Mouse (Mus musculus) naive thymus-derived CD4-positive, alpha-beta T cell, adult 2 months (primary cell): ENCODE measurements around the gene Inpp5b.

Experiments
- DNase-seq: peaks from one replicate; pipeline ENCODE4 v3.0.0-alpha.2; 2011; ENCODE audit warnings: low read depth

Inpp5b gene

DNA sequence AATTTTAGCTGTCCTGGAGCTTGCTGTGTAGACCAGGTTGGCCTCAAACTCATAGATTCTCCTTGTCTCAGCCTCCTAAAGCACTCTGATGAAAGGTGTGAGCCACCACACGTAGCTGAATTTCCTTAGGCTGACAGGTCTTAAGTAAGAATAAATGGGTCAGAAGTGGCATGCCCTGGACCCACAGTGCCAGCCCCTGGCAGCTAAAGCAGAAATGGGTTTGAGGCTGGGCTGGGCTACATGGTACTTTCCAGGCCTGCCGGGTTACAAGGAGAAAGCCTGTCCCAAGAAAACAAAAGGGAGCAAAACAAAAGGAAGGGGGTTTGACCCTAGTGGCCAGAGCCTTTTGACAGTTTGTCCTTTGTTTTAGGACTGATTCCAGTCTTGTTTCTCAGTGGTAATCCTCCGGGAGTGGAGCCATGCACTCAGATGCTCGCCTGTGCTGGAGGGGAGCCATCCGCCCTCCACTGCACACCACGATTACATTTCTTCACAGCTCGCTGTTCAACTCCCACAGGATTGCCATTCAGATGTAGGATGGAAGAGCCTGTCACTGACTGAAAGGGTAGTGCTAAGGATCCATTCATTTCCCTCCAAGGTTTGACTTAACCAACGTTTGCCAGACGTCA, 69.8 kb downstream of the Inpp5b start:
- DNase-seq: no peak

DNA sequence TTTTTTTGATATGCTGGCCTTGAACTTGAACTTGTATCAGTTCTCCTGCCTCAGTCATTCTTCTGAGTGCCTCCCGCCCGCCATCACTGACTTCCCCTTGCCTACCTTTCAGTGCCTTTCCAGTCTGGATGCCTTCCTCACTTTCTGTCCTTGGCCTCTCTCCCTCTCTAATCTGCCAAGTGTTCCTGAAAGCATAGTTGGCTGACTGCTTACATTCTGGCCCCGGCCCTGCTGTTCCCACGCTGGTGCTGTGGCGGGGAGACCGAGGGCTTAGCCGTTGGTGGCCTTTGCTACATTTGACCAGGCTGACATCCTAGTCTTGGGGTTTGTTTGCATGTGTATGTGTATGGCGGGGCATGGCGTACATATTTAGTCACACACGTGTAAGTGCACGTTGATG, 74.3 kb downstream of the Inpp5b start:
- no peak for DNase-seq

DNA sequence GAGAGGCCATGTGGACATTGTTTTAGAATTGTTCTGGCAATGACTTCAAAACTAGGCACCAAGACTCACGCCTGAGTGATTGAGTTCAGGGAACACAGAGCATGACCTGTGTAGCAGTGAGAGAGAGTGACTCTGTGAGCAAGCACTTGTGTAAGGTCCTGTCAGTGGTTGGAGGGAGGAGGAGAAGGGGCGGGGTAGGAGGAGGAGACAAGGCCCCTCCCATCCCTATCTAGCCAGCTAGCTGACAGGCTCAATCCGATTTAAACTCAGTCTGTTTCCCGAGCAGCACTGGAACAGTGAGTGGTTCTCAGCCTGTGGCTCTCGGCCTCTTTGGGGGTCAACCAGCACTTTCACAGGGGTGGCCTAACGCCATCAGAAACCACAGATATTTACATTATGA, 76.2 kb downstream of the Inpp5b start:
- DNase-seq: no peak

DNA sequence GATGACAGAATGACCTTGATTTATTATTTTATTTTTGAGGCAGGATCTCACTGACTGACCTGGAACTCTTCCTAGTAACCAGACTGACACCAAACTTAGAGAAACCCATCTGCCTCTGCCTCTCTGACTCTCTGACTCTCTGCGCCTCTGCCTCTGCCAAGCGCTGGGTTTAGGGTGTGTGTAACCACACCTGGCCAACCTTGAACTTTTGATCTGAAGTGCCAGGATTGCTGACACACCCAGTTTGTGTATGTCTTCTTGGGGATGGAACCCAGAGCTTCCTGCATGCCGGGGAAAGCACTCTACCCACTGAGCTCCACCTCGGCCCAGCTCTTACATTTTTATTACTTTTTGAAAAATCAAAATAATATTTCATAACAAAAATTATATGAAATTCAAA, 77.2 kb downstream of the Inpp5b start:
- no peak for DNase-seq

DNA sequence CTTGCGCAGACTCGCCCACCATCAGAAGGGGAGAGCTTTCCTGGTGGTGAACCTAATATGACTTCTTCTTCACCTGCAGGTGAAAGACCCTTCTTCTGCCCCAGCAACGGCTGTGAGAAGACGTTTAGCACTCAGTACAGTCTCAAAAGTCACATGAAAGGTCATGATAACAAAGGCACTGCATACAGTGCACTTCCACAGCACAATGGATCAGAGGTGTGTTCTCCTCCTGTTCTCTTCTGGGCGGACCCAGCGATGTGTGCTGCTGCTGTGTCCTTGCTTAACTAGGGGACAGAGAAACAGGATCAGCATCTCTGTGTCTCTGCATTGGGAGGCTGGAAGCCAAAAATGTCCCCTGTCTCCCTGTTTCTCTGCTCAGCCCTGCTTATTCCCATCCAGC, 83.3 kb downstream of the Inpp5b start:
- no peak for DNase-seq

DNA sequence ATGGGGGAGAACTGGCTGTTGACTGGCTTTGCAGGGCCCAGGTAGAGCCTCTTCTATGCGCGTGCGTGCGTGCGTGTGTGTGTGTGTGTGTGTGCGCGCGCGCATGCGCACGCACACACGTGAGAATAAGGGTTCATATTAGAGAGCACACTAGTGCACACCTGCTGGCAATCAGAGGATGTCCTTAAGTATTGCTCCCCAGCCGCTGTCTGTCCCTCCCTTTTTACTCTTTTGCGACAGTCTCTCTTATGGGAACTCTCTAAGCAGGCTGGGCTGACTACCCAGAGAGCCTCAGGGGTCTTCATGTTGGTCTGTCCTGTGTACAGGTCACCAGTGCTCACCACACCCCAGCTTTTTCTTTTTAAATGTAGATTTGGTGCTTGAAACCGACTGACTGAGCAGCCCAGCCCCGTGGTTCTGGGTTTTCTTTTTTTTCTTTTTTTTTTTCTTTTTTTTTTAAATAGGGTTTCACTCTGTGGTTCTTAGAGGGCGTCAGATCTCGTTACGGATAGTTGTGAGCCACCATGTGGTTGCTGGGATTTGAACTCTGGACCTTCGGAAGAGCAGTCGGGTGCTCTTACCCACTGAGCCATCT, 83.8 kb downstream of the Inpp5b start:
- DNase-seq: no peak

DNA sequence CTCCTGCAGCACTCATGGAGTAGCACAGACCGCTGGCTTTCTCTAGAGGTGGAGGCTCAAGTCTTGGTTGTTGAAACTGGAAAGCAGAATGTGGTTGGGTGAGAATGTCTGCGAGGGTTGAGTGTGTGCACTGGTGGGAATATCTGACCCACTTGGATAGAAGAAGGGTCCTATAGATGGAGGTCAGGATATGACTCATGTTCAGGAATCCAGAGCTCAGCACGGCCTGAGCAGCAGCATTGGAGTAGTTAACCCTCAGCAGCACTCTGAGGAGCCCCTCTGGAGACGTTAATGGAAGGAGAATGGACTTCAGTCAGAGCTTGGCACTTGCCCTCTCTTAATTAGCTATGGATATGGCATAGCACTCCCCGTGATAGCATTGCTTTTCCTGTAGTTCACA, 88.0 kb downstream of the Inpp5b start:
- DNase-seq: no peak

DNA sequence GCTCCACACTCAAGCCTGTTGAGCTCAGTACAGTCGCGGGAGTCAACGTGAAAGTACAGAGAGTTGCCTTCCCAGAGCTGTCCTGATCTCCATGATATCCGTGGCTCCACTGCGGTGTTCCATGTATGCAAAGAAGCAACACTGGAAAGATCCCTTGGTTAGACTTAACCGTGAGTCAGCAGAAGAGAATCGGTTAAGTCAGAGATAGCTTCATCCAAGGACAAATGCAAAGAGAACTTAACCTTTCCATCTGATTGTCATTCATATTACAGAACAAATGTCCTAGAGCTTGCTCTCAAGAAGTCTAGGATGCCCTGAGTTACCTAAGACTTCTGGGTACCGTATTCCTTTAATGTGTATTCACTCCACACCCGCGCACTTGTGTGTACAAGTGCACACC, 91.1 kb downstream of the Inpp5b start:
- DNase-seq: no peak

DNA sequence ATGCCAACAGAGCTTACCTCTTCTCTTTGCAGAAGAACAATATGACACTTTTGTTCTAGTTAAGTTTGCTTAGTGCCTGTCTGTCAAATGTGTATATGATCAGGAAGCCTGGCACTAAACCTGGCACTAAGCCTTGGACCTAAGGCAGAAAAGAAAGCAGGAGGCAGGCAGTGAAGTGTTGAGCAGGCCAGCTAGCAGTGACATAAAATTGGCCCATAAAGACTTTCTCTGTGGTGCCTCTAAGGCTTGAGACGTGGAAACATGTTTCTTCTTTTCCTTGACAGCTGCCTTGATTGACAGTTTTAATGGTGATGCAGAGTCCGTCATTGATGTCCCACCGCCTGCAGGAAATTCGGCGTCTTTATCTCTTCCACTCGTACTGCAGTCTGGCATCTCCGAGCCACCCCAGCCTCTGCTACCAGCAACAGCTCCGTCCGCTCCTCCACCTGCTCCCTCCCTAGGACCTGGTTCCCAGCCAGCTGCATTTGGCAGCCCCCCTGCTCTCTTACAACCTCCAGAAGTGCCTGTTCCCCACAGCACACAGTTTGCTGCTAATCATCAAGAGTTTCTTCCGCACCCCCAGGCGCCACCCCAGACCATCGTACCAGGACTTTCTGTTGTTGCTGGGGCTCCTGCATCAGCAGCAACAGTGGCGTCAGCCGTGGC, 96.5 kb downstream of the Inpp5b start:
- DNase-seq: no peak

DNA sequence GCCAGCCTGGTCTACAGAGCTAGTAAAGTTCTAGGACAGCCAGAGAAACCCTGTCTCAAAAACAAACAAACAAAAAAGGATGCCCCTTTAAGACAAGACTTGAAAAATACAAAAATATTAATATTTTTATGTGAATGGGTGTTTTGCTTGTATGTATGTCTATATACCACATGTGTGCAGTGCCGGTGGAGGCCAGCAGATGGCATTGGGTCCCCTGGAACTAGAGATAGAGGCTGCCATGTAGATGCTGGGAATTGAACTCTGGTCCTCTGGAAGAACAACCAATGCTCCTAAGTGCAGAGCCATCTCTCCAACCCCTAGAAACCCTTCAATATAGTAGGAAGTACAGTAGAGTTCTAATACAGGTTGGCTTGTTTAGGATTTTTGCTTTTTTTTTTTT, 99.3 kb downstream of the Inpp5b start:
- no peak for DNase-seq

DNA sequence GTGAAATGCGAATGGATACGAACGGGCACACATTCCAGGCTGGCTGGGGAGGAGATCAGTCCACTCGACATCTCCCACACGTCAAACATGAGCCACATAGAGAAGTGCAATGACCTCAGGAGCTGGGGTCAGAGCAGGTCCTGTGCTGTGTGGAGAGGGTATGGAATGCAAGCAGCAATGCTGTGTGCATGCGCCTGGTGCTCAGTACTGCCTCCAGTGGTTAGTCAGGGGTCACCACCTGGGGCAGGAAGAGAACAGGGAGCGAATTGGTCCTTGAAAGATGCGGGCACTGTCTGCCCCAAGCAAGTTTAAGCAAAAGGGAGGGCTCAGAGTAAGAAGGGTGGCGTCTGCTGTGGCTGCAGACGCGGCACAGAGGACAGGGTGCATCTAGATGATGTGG, 101.8 kb downstream of the Inpp5b start:
- DNase-seq: peak; percentile 55

DNA sequence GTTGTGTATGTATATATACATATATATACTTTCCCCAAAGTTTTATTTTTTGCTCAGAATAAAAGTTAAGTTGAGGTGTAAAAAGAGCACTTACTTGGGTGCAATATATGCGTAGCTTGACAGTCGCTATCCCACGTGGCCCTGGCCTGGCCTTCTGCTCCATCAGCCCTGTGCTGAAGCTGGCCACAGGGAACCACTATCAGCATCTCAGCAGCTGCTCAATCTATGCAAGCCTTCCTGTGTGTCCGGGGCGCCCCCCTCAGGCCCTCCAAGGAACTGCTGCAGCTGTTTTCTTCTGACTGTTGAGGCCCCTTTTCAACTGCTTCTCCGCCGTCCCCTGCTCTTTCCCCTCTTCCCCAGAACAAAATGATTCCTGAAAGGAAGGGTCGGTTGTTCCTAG, 105.9 kb downstream of the Inpp5b start:
- peak; percentile 83 for DNase-seq

DNA sequence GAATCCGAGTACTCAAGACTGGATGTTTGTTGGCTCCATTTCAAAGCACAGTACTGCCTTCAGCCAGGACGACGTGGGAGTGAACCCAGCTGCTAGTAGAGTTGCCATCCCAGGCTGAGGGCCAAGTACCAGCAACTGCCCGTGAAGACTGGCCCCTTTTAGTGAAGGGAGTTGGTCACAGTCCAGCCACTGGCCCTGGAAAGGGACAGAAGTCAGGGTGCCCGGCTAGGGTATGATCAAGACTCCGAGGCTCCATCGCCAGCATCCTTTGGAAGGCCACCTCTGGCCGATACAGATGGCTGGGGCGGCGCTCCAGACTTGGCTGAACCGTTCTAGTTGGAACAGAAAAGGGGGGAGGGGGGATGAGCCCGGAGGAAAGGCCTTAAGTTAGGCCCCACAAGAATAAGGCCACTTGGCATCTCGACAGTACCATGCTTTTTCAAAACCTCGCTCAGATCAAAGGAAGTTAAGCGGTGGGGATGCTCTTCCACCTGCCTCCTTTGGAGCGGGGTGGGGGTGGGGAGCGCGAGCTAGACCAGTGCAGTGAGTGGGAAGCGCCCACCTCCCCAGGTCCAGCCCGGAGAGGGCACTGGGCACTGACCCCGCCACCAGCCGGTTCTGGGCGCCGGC, 108.1 kb downstream of the Inpp5b start:
- DNase-seq: no peak

DNA sequence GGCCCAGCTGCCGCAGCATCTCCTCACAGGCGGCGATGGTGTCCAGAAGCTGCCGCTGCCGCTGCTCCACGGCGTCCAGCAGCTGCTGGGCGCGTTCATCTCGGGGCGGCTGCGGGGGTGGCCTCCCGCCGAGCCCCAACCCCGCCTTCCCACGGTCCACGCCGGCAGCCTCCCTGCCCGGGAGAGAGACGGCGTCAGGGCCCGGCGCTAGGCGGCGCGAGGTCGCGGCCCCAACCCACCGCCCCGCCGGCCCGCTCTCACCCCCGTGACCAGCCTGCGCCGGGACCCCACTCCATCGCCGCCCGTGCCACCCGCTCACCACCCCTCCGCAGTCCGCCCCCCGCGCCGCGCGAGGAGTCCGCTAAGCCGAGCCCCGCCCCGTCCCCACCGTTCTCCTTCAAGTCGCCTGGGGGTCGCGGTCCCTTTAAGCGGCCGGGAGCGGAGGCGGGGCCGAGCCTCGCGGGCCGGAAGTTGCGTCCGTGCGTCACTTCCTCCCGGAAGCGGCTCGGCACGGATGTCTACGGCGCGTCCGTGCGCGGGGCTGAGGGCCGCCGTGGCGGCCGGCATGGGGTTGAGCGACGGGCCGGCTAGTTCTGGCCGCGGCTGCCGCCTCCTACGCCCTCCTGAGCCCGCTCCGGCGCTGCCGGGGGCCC, 108.7 kb downstream of the Inpp5b start, which contains the start of gene Yrdc:
Gene Yrdc (plus strand): TSS at position 419 of the 653 bp plus-strand sequence.
- DNase-seq: peak; percentile 94
